Mouse (Mus musculus) thymus, adult 2 months (tissue): ENCODE measurements at regions not wholly inside any gene's neighbourhood (a gene's known extent, or its start where the extent isn't known, plus 50 kb on each side); places are given as distances from the start of the nearest gene placed in this dataset.

Source experiments
- CTCF ChIP-seq: fragments of 200-500 bp; IDR thresholded peaks from 2 replicates; pipeline ENCODE4 v1.5.1; 2012; ENCODE audit warnings: mild to moderate bottlenecking, control low read depth, low read length, moderate library complexity, borderline replicate concordance; ENCODE audit not compliant: control insufficient read depth, poor library complexity, insufficient read depth; ENCODE audit errors: extremely low read depth
- POLR2A ChIP-seq: fragments of 200-500 bp; IDR thresholded peaks from 2 replicates; pipeline ENCODE4 v1.6.1; 2012; ENCODE audit warnings: mild to moderate bottlenecking, low read length, control low read depth, moderate library complexity; ENCODE audit not compliant: control insufficient read depth, poor library complexity, insufficient read depth; ENCODE audit errors: extremely low read depth

GRCm38 (mm10) chr12:15979233-15979632, 162.5 kb upstream of the Trib2 start:
- no peak for TF ChIP-seq CTCF
- TF ChIP-seq POLR2A, result no peak
